Mouse (Mus musculus) lung, embryonic 14.5 days (tissue): Measurements from ENCODE around the gene Prl7a1. TPM values are rescaled to one million over a fixed set of nuclear protein-coding genes. Genes with fewer than 3 reads are reported as not detected.
A peak's percentile ranks its signal among the peaks of the same experiment; 100 is the strongest.

Experiments used
- ATAC-seq: fragments of 200-750 bp; cut with Nextera tagmentation; 2 replicates; pipeline ENCODE4 v1.8.0; 2017; ENCODE audit warnings: mild to moderate bottlenecking, moderate TSS enrichment, moderate library complexity; ENCODE audit not compliant: insufficient read depth
- DNase-seq: peaks from one replicate; pipeline ENCODE4 v3.0.0-alpha.2; 2015
- H3K27ac ChIP-seq: fragments of 300-500 bp; sonication (generic); 2 replicates; pipeline ENCODE4 v1.5.1; 2014; ENCODE audit warnings: low read depth, mild to moderate bottlenecking, moderate library complexity
- H3K27me3 ChIP-seq: fragments of 300-500 bp; sonication (generic); 2 replicates; pipeline ENCODE4 v1.6.1; 2014; ENCODE audit warnings: low read length, control low read depth; ENCODE audit not compliant: insufficient read depth
- H3K36me3 ChIP-seq: fragments of 300-500 bp; sonication (generic); 2 replicates; pipeline ENCODE4 v1.6.1; 2014; ENCODE audit warnings: control low read depth; ENCODE audit not compliant: insufficient read depth
- H3K4me1 ChIP-seq: fragments of 300-500 bp; sonication (generic); 2 replicates; pipeline ENCODE4 v1.6.1; 2014; ENCODE audit warnings: antibody characterized with exemption, control low read depth; ENCODE audit not compliant: insufficient read depth
- H3K4me2 ChIP-seq: fragments of 300-500 bp; sonication (generic); 2 replicates; pipeline ENCODE4 v1.6.1; 2014; ENCODE audit warnings: mild to moderate bottlenecking
- H3K4me3 ChIP-seq: fragments of 300-500 bp; sonication (generic); 2 replicates; pipeline ENCODE4 v1.5.1; 2014; ENCODE audit warnings: low read depth, low read length
- H3K9ac ChIP-seq: fragments of 300-500 bp; sonication (generic); 2 replicates; pipeline ENCODE4 v1.6.1; 2014
- H3K9me3 ChIP-seq: fragments of 300-500 bp; sonication (generic); 2 replicates; pipeline ENCODE4 v1.6.1; 2016; ENCODE audit warnings: low read depth, low read length, control low read depth
- CTCF ChIP-seq: IDR thresholded peaks from 2 replicates; pipeline ENCODE4 v1.5.1; 2016; ENCODE audit warnings: antibody characterized with exemption, low read depth
- WGBS: fragments of 180-500 bp; shearing (Covaris S2); extraction: QIAGEN DNeasy Blood & Tissue Kit; methylation state at CpG from one replicate; pipeline ENCODE4 v1.1.7; 2014; 5-methylcytosine and 5-hydroxymethylcytosine counted together
- polyA plus RNA-seq: library from polyadenylated mRNA; unstranded; fragments of >200 nt; fragmentation: Nextera tagmentation; extraction: Ambion mirVana; gene quantifications from 2 replicates; pipeline ENCODE4 v1.2.1, GENCODE M21; 2014

The Prl7a1 gene
- not detected in 2 replicates for polyA plus RNA-seq

DNA sequence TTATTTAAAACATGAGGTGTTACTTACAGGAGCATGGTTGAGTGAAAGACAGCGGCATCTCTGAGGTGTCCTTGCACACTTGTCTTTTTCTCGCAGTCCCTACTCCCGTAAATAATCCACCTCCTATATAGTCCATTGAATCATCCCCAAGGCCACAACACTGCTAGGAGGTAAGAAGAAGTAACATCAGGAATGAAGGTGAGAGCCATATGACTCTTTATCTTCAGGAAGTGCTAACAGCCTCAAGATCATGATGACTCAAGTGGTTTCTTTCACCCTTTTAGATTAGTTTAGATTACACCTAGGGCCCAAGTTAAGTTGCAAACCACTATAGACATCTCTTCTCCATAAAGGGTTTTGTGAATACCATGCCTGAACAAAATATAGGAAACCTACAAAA lies at the start of gene Prl7a1:
TSS of gene Prl7a1 (minus strand) at position 101 of the 400 bp plus-strand sequence.
- Histone ChIP-seq H3K9me3 (no peaks in the 10 kb centered on the region), H3K4me3 (no peak within 1 kb of the TSS), H3K4me2 (no peak within 1 kb of the TSS), H3K27me3 (no peaks in the 10 kb centered on the region), H3K36me3 (no peaks in the 10 kb centered on the region), H3K27ac (no peak within 1 kb of the TSS), H3K9ac (no peak within 1 kb of the TSS), H3K4me1 (no peaks in the 10 kb centered on the region)
- DNase-seq (no peak), ATAC-seq (no peak)
- TF ChIP-seq CTCF = no peak
- WGBS = 96% methylated on average over 3 of the region's 3 CpGs

DNA sequence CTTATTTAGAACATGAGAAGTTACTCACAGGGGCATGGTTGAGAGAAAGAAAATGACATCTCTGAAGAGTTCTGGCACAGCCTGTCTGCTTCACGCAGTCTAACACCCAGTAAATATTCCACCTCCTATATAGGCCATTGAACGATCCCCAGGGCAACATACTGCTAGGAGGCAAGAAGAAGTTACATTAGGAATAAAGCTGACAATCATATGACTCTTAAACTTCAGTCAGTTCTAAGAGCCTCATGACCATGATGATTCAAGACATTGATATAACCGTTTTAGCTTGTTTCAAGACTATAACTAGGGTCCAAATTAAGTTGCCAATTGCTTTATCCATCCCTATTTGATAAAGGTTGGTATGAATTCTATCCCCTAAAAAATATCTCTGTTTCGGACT lies 25.6 kb upstream of the Prl7a1 start, which contains the start of gene Prl7a2:
TSS of gene Prl7a2 (minus strand) at position 101 of the 400 bp plus-strand sequence.
- no peaks in the 10 kb centered on the region for H3K27me3 ChIP-seq
- no peaks in the 10 kb centered on the region for H3K9me3 ChIP-seq
- H3K36me3 ChIP-seq = no peaks in the 10 kb centered on the region
- H3K4me3 ChIP-seq = no peak within 1 kb of the TSS
- H3K4me2 ChIP-seq = no peak within 1 kb of the TSS
- no peak for TF ChIP-seq CTCF
- DNase-seq (no peak), ATAC-seq (no peak)
- H3K27ac ChIP-seq = no peak within 1 kb of the TSS
- no peaks in the 10 kb centered on the region for H3K4me1 ChIP-seq
- WGBS = 73% methylated on average over 4 of the region's 4 CpGs
- no peak within 1 kb of the TSS for H3K9ac ChIP-seq

DNA sequence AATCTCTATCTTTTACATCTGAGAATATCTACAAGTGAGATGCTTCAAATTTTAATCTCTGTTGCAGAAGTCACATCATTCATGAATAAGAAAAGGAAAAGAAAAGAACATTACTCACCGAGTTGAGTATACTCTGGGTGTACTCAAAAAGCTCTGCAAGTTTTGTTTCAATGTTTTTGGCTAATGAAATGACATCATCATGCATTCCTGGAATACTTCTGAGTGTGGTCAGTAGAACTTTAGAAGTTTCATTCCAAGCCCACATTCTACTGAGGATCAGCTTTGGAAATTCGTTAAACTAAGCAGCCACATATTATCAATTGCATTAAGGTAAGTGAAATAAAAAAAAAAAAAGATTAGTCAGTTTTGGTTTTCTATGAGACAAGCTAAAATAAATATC lies 18.5 kb upstream of the Prl7a1 start:
- Histone ChIP-seq H3K9me3 (no peaks in the 10 kb centered on the region), H3K36me3 (no peaks in the 10 kb centered on the region), H3K4me2 (no peak overlapping the region), H3K4me3 (no peak overlapping the region), H3K27ac (no peak overlapping the region), H3K9ac (no peak overlapping the region), H3K27me3 (no peaks in the 10 kb centered on the region), H3K4me1 (no peaks in the 10 kb centered on the region)
- DNase-seq (peak; percentile 11), ATAC-seq (no peak)
- 63% methylated on average over 2 of the region's 2 CpGs for WGBS
- TF ChIP-seq CTCF = no peak

DNA sequence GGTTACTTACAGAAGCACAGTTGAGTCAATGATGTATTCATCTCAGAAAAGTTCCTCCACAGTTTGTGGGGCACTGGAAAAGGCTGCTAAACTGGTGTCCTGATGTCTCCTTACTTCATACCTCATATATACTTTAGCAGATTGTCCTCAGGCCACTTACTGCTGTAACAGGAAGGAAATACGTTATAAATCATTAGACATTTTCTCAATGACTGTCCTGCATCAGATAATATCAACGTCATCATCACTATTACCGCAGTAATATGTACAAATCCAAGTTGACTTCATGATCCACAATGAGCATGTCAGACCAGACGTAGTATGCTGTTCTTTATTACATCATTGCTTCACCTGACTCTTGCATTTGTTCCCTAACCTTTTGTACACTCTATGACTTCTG lies 31.8 kb downstream of the Prl7a1 start, which contains the start of gene Prl7b1:
TSS of gene Prl7b1 (minus strand) at position 101 of the 400 bp plus-strand sequence.
- H3K36me3 ChIP-seq = no peaks in the 10 kb centered on the region
- no peak within 1 kb of the TSS for H3K9ac ChIP-seq
- H3K27ac ChIP-seq = no peak within 1 kb of the TSS
- no peaks in the 10 kb centered on the region for H3K9me3 ChIP-seq
- H3K4me1 ChIP-seq = no peaks in the 10 kb centered on the region
- no peak for ATAC-seq
- TF ChIP-seq CTCF = no peak
- H3K27me3 ChIP-seq = no peaks in the 10 kb centered on the region
- WGBS = 54% methylated on average over 4 of the region's 4 CpGs
- no peak within 1 kb of the TSS for H3K4me3 ChIP-seq
- no peak for DNase-seq
- H3K4me2 ChIP-seq = no peak within 1 kb of the TSS

Other genes starting within 250 kb of the Prl7a1 start
- not detected in 2 replicates for gene Prl8a6, start 203.8 kb downstream of the Prl7a1 start, polyA plus RNA-seq
- gene Prl8a8, start 129.3 kb downstream of the Prl7a1 start, polyA plus RNA-seq = not detected in 2 replicates
- not detected in 2 replicates for gene Prl8a9, start 77.9 kb downstream of the Prl7a1 start, polyA plus RNA-seq
- not detected in 2 replicates for gene Prl8a1, start 60.3 kb downstream of the Prl7a1 start, polyA plus RNA-seq
- not detected in 2 replicates for gene Prl7b1, start 31.9 kb downstream of the Prl7a1 start, polyA plus RNA-seq
- not detected in 2 replicates for gene Prl7a2, start 25.5 kb upstream of the Prl7a1 start, polyA plus RNA-seq
- gene Prl7d1, start 74.2 kb upstream of the Prl7a1 start, polyA plus RNA-seq = not detected in 2 replicates
- gene Prl7c1, start 138.3 kb upstream of the Prl7a1 start, polyA plus RNA-seq = not detected in 2 replicates
- gene Prl2a1, start 159.2 kb upstream of the Prl7a1 start, polyA plus RNA-seq = not detected in 2 replicates
- not detected in 2 replicates for gene Prl2c1, start 206.8 kb upstream of the Prl7a1 start, polyA plus RNA-seq